Mouse (Mus musculus) embryo, embryonic 10 days (tissue): ENCODE measurements at regions not wholly inside any gene's neighbourhood (a gene's known extent, or its start where the extent isn't known, plus 50 kb on each side); places are given as distances from the start of the nearest gene placed in this dataset.
"Not testable (repeated sequence)": the region's sequence is repeated elsewhere in the genome, so short reads cannot be mapped to it uniquely, and the experiment has no call there.

Source experiments
- DNase-seq: peaks from one replicate; pipeline ENCODE4 v3.0.0-alpha.2; 2015; ENCODE audit warnings: low spot score

DNA sequence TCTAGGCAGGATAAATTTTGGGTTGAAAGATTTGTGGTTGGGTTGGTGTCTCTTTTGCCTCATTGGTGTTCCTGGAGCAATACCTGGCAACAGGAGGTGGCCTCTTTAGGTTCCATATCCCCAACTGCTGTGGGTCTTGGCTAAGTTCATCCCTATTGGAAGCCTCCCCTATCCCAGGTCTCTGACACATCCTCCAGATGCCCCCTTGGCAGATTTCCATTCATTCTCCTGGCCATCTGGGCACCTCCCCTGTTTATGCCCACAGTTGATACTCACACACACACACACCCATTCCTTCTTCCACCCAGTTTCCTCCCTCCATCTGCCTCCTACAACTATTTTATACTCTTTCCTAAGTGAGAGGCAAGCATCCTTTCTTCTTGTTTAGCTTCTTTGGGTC is 984.9 kb upstream of the Gm12353 start:
- no peak for DNase-seq

GRCm38 (mm10) chr4:18639035-18639434 is 966.2 kb upstream of the Gm12353 start:
- DNase-seq = no peak

- peak; percentile 32 for DNase-seq
These were observed 956.1 kb upstream of the Gm12353 start for GRCm38 (mm10) chr4:18649153-18649552.

- DNase-seq = no peak
These were observed 919.2 kb upstream of the Gm12353 start for GRCm38 (mm10) chr4:18685891-18686544.

- no peak for DNase-seq
These were observed 911.2 kb upstream of the Gm12353 start for GRCm38 (mm10) chr4:18694076-18694475.

- DNase-seq = no peak
These were observed 909.0 kb upstream of the Gm12353 start for GRCm38 (mm10) chr4:18696246-18696645.

DNA sequence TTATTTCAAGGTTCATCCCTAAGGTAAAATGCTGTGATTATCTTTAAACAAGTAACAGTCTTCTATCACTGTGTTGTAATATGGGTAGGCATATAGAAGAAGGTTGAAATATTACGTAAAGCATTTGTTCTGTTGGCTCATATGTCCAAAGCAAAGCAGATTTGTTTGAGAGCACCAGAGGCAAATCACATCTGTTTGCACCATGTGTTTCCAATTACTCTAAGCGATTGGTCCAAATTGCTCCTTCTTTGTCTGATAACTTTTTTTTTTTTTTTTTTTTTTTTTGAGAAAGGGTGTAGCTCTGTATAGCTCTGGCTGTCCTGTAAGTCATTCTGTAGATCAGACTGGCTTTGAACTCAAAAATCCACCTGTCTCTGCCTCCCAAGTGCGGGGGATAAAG is 861.0 kb upstream of the Gm12353 start:
- DNase-seq = peak; percentile 24

- peak; percentile 16 for DNase-seq
These were observed 816.9 kb upstream of the Gm12353 start for GRCm38 (mm10) chr4:18788398-18788797.

- DNase-seq = no peak
These were observed 809.4 kb upstream of the Gm12353 start for GRCm38 (mm10) chr4:18795740-18796394.

GRCm38 (mm10) chr4:18796395-18796740 is 808.9 kb upstream of the Gm12353 start:
- no peak for DNase-seq

DNA sequence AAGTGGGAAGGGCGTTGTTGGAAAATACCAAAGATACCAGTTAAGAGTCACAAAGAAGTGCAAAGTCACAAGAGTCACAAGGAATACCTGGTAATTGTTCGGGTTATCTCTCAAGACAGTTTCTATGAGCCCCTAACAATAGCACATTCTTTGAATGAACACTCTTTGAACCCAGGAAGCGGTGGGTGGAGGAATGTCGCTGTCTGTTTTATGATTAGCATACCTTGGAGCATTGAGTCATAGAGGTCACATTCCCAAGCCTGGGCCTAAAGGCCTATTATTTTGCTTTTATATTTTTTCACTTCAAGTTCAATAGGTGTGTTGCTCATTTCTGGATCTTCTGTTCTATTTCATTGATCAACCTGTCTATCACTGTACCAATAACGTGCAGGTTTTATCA is 802.1 kb upstream of the Gm12353 start:
- not testable (repeated sequence) for DNase-seq
